Mouse (Mus musculus) liver, adult 2 months (tissue): ENCODE measurements around the gene Olfr441. TPM values are rescaled to one million over a fixed set of nuclear protein-coding genes. Genes with fewer than 3 reads are reported as not detected.
"Not testable (repeated sequence)": the region's sequence is repeated elsewhere in the genome, so short reads cannot be mapped to it uniquely, and the experiment has no call there.

Source experiments
- DNase-seq: peaks from one replicate; pipeline ENCODE4 v3.0.0-alpha.2; 2011; ENCODE audit warnings: low read depth, low spot score; ENCODE audit errors: extremely low read depth
- H3K27ac ChIP-seq: fragments of 200-500 bp; replicated peaks from 2 replicates; pipeline ENCODE4 v1.5.1; 2012; ENCODE audit warnings: low read depth, mild to moderate bottlenecking, control low read depth, inconsistent platforms, low read length; ENCODE audit not compliant: insufficient read depth
- H3K27me3 ChIP-seq: fragments of 200-500 bp; 2 replicates; pipeline ENCODE4 v1.6.1; 2012; ENCODE audit warnings: mild to moderate bottlenecking, moderate library complexity, low read length, inconsistent platforms; ENCODE audit not compliant: control insufficient read depth, insufficient read depth
- H3K36me3 ChIP-seq: fragments of 200-500 bp; 2 replicates; pipeline ENCODE4 v1.6.1; 2012; ENCODE audit warnings: low read length, inconsistent platforms; ENCODE audit not compliant: control insufficient read depth, insufficient read depth
- H3K4me1 ChIP-seq: fragments of 200-500 bp; 2 replicates; pipeline ENCODE4 v1.6.1; 2011; ENCODE audit warnings: low read length; ENCODE audit not compliant: control insufficient read depth, insufficient read depth
- H3K4me3 ChIP-seq: fragments of 200-500 bp; 2 replicates; pipeline ENCODE4 v1.5.1; 2011; ENCODE audit warnings: low read depth, mild to moderate bottlenecking, control low read depth, low read length, moderate library complexity; ENCODE audit not compliant: insufficient read depth
- H3K79me2 ChIP-seq: fragments of 200-500 bp; 2 replicates; pipeline ENCODE4 v1.6.1; 2012; ENCODE audit warnings: inconsistent platforms, mild to moderate bottlenecking, low read length, moderate library complexity; ENCODE audit not compliant: control insufficient read depth, insufficient read depth
- H3K9ac ChIP-seq: fragments of 200-500 bp; 2 replicates; pipeline ENCODE4 v1.6.1; 2012; ENCODE audit warnings: low read depth, mild to moderate bottlenecking, control low read depth, inconsistent platforms, low read length
- CTCF ChIP-seq: fragments of 200-500 bp; IDR thresholded peaks from 2 replicates; pipeline ENCODE4 v1.5.1; 2011; ENCODE audit warnings: low read depth, low read length, control low read depth
- POLR2A ChIP-seq: fragments of 200-500 bp; IDR thresholded peaks from 2 replicates; pipeline ENCODE4 v1.6.1; 2011; ENCODE audit warnings: low read length, control low read depth; ENCODE audit not compliant: insufficient read depth; ENCODE audit errors: extremely low read depth
- WGBS: fragments of 180-500 bp; shearing (Covaris S2); methylation state at CpG from one replicate; pipeline ENCODE4 v1.1.7; 2018; 5-methylcytosine and 5-hydroxymethylcytosine counted together
- polyA plus RNA-seq: library from polyadenylated mRNA; depleted of rRNA; stranded (reverse); fragments of >200 nt; gene quantifications from 2 replicates; pipeline ENCODE4 v1.2.3, GENCODE M21; 2012; rRNA removed
- total RNA-seq: library from RNA; depleted of rRNA; stranded (reverse); fragments of >200 nt; gene quantifications from 2 replicates; pipeline ENCODE4 v1.2.3, GENCODE M21; 2014; rRNA removed

Gene Olfr441
- total RNA-seq (not detected in 2 replicates), polyA plus RNA-seq (not detected in 2 replicates)

DNA sequence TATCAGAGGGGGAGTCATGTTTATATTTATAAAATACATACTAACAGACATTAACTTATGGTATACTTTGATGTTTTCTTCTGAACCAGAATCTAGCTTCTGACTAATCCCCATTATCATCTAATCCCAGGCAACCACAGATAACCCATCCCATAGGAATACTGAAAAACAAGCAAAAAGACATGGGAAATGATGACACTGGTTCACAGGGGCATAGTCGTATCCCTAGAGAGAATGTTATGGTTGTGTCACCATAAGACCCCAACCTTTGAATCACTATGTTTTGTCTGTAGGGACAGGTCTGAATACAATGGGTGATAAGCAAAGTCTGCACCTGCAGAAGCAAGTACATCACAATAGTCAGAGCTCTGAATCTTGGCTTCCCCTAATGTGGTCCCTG lies at the start of gene Olfr441:
Gene Olfr441, plus strand, starts transcription at position 301 of the 400 bp plus-strand sequence.
- 87% methylated on average over 1 of the region's 1 CpGs for WGBS

DNA sequence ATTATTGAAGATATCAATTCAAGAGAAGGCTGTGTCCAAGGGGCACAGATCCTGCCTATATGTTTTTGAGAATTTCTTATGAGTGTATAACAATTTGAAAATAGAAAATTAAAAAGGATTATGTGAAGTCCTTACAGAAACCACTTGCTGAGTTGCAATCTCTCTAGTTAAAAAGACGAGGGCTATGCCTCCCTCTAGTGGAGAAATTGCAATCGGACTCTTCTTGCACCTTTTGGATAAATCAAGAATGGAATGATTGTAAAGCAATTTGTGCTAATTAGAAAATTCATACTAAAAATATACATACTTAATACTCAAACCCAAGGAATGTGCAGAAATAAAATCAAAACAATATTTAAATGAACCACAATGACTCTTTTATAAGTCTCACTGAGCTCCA lies 27.4 kb upstream of the Olfr441 start:
- WGBS: 7% methylated on average over 2 of the region's 2 CpGs
- H3K27ac ChIP-seq: no peak overlapping the region
- H3K79me2 ChIP-seq: no peaks in the 10 kb centered on the region
- H3K4me3 ChIP-seq: no peak overlapping the region
- TF ChIP-seq POLR2A: no peak
- TF ChIP-seq CTCF: no peak
- no peaks in the 10 kb centered on the region for H3K4me1 ChIP-seq
- no peaks in the 10 kb centered on the region for H3K27me3 ChIP-seq
- H3K36me3 ChIP-seq: no peaks in the 10 kb centered on the region
- DNase-seq: peak; percentile 20
- no peak overlapping the region for H3K9ac ChIP-seq

More for the DNA sequence above, at the start of gene Olfr441:
- not testable (repeated sequence) for H3K4me3 ChIP-seq, H3K4me1 ChIP-seq, H3K36me3 ChIP-seq, H3K27ac ChIP-seq, H3K79me2 ChIP-seq, H3K27me3 ChIP-seq, DNase-seq, H3K9ac ChIP-seq

DNA sequence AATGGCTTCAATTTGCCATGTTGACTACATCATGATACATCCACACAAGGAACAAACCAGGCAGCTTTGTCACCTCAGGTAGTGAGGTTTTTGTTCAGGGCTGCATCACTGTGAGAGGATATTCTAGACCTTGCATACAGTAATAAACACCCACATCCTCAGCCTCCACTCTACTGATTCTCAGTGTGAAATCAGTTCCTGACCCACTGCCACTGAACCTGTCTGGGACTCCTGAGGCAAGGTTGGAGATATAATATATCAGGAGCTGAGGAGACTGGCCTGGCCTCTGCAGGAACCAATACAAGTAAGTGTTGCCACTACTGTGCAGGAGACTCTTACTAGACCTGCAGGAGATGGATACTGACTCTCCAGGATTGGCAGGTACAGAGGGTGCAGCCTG lies 24.8 kb upstream of the Olfr441 start:
- H3K4me1 ChIP-seq, H3K4me3 ChIP-seq, H3K9ac ChIP-seq, H3K36me3 ChIP-seq, H3K27ac ChIP-seq, H3K79me2 ChIP-seq, DNase-seq, H3K27me3 ChIP-seq: not testable (repeated sequence)

DNA sequence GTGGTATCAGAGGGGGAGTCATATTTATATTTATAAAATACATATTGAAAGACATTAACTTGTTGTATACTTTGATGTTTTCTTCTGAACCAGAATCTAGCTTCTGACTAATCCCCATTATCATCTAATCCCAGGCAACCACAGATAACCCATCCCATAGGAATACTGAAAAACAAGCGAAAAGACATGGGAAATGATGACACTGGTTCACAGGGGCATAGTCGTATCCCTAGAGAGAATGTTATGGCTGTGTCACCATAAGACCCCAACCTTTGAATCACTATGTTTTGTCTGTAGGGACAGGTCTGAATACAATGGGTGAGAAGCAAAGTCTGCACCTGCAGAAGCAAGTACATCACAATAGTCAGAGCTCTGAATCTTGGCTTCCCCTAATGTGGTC lies 40.1 kb downstream of the Olfr441 start, which contains the start of gene Olfr237-ps1:
Gene Olfr237-ps1, plus strand, starts transcription at position 301 of the 400 bp plus-strand sequence.
- not testable (repeated sequence) for H3K4me1 ChIP-seq, H3K27ac ChIP-seq, DNase-seq, H3K9ac ChIP-seq, H3K79me2 ChIP-seq, H3K36me3 ChIP-seq, H3K4me3 ChIP-seq, H3K27me3 ChIP-seq
- 70% methylated on average over 2 of the region's 2 CpGs for WGBS

DNA sequence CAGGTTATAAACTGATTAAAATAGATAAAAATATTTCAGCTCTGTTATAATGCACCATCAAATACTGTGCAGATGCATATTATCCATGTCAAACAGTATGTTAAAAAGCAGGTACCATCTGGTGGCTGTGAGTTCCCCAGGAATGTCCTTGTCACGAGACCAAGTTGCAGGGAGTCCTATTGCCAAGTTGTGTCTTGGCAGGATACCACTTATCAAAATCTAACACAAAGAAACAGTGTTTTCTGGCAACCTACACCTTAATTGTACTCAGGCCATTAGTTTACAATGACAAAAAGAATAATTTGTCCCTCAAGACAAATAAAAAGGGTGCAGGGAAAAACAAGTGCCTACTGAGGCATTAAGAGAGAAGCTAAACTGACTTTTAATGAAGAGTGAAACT lies 53.3 kb downstream of the Olfr441 start:
- H3K4me3 ChIP-seq: no peak overlapping the region
- H3K27ac ChIP-seq: no peak overlapping the region
- TF ChIP-seq POLR2A (no peak), CTCF (no peak)
- no peak overlapping the region for H3K9ac ChIP-seq
- H3K36me3 ChIP-seq: no peaks in the 10 kb centered on the region
- DNase-seq: no peak
- H3K4me1 ChIP-seq: no peaks in the 10 kb centered on the region; the same call in 1 of the 2 replicates
- no peaks in the 10 kb centered on the region for H3K27me3 ChIP-seq
- no peaks in the 10 kb centered on the region for H3K79me2 ChIP-seq
- 22% methylated on average over 1 of the region's 1 CpGs for WGBS

DNA sequence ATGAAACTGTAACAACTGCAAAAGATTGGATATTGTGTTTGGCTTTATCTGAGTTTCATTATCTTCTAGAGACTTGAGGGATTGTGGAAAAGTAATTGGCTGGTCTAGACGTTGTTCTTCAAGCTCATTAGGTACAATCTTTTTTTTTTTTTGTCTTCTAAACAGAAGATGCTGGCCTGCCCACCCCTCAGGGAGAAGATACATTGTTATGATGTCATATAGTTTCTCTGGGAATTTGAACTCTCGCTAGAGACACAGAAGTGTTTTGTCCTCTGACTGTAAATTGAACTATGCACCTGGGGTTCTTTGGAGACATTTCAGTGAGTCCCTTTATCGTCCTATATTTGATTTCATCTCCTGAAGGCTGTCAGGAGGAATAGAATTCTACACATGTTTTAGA lies 56.8 kb downstream of the Olfr441 start, which contains the start of gene Olfr437:
Gene Olfr437, plus strand, starts transcription at position 301 of the 400 bp plus-strand sequence.
- no peak within 1 kb of the TSS for H3K27ac ChIP-seq
- no peaks in the 10 kb centered on the region for H3K79me2 ChIP-seq
- no peak within 1 kb of the TSS for H3K9ac ChIP-seq
- H3K4me1 ChIP-seq: no peaks in the 10 kb centered on the region; the same call in 1 of the 2 replicates
- no peak for DNase-seq
- WGBS: 61% methylated on average over 3 of the region's 3 CpGs
- no peak for TF ChIP-seq POLR2A
- TF ChIP-seq CTCF: no peak
- H3K27me3 ChIP-seq: no peaks in the 10 kb centered on the region
- H3K36me3 ChIP-seq: no peaks in the 10 kb centered on the region
- H3K4me3 ChIP-seq: no peak within 1 kb of the TSS
